Mouse (Mus musculus): ENCODE measurements at regions not wholly inside any gene's neighbourhood (a gene's known extent, or its start where the extent isn't known, plus 50 kb on each side); places are given as distances from the start of the nearest gene placed in this dataset.

- no peak for TF ChIP-seq CTCF (IDR thresholded peaks at IDR 0.05; ENCODE audit: extremely low read depth, insufficient read depth, insufficient read length, insufficient replicate concordance)
- no peak for TF ChIP-seq POLR2A (IDR thresholded peaks at IDR 0.05; ENCODE audit: low read depth, low read length)
These were observed 70.8 kb upstream of the Pja1 start for GRCm38 (mm10) chrX:99541916-99542315.

Measured in spleen, adult 2 months (tissue).